Mouse (Mus musculus) liver (tissue): Measurements from ENCODE around the gene Dach1.

Experiments
- DNase-seq: peaks from one replicate; pipeline ENCODE4 v3.0.0-alpha.2; 2020; ENCODE audit warnings: mixed read lengths

The Dach1 gene

GRCm38 (mm10) chr14:98023540-98023939 is 146.0 kb downstream of the Dach1 start:
- no peak for DNase-seq

- DNase-seq = no peak
These were observed 155.5 kb downstream of the Dach1 start for GRCm38 (mm10) chr14:98014053-98014452.

- no peak for DNase-seq
These were observed 161.1 kb downstream of the Dach1 start for GRCm38 (mm10) chr14:98008501-98008900.

- DNase-seq = no peak
These were observed 167.4 kb downstream of the Dach1 start for GRCm38 (mm10) chr14:98002021-98002680.

GRCm38 (mm10) chr14:97998584-97998983 is 171.0 kb downstream of the Dach1 start:
- no peak for DNase-seq

DNA sequence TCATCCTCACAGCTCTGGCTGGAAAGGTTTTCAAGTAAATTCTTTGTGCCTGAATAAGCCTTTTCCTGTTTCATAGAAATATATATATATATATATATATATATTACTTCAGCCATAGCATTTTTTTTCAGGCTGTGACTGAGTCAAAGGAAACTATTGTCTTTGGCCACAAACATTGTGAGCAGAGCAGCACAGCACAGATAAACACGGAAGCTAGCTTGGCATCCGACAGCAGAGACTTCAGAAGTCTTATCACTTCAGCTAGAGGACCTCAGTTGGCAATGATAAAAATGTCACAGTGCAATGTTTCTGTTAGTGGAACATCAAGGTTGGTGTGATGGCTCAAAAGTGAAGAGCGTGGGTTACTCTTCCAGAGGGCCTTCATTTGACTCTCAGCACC is 186.3 kb downstream of the Dach1 start:
- DNase-seq = no peak

- no peak for DNase-seq
These were observed 186.9 kb downstream of the Dach1 start for GRCm38 (mm10) chr14:97982676-97983075.

DNA sequence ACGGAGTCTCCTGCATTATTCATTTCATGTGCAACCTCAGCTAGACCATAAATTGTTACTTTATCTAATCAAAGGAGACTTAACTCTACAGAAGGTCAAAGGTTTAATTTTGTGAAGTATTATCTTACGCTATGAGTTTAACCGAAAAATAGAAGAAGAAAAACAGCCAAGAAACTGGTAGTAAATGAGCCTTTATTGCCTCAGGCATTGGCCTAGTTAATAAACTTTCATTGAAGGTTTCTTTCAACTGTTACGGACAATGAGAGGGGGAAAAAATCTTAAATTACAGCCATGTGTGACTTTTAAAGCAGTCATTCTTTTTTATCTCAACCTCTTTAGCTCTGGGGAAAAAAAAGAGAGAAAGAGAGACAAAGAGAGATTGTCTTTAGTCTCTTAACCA is 188.7 kb downstream of the Dach1 start:
- no peak for DNase-seq

- no peak for DNase-seq
These were observed 193.5 kb downstream of the Dach1 start for GRCm38 (mm10) chr14:97976091-97976490.

- no peak for DNase-seq
These were observed 194.1 kb downstream of the Dach1 start for GRCm38 (mm10) chr14:97975447-97975846.

DNA sequence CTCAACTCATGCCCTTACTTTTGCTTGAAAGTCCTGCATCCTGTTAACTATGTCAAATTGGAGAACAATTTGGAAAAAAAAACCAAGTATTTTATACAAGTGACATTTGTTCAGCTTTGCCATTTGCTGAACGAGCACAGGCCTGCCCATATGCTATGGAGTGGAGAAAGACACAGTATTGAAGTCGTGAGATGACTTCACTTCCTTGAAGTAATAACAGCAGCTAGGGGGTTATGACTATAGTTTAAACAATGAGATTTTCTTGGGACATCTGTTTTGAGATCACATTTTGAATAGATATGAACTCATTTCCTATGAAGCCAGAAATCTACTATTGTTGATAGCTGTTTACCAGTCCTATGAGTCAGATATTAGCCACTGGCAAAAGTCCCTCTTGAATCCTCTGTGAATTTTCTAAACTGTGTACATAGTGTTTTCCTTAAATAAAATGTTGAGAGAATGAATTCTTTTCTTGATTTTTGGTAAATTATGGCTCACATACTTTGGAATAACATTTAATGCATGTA is 205.0 kb downstream of the Dach1 start:
- DNase-seq = no peak

- no peak for DNase-seq
These were observed 205.9 kb downstream of the Dach1 start for GRCm38 (mm10) chr14:97963624-97964023.

GRCm38 (mm10) chr14:97956356-97956755 is 213.2 kb downstream of the Dach1 start:
- DNase-seq = no peak

DNA sequence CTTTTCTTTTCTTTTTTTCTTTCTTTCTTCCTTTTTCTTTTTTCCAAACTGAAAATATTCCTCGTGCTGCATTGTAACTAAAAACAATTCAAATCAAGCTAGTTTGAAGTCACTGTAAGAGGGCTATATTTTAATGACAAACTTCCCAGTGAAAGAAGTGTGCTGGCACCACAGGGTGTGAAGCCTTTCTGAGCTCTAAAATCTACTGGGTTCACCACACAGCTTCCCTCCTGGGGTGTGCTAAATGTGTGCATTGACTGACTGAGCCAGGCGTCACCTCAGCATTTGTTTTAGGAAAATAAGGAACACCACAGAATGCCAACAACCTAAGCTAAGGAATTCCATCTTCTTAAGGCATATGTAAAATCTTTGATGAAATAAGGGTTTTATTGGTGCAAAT is 224.1 kb downstream of the Dach1 start:
- DNase-seq = no peak

DNA sequence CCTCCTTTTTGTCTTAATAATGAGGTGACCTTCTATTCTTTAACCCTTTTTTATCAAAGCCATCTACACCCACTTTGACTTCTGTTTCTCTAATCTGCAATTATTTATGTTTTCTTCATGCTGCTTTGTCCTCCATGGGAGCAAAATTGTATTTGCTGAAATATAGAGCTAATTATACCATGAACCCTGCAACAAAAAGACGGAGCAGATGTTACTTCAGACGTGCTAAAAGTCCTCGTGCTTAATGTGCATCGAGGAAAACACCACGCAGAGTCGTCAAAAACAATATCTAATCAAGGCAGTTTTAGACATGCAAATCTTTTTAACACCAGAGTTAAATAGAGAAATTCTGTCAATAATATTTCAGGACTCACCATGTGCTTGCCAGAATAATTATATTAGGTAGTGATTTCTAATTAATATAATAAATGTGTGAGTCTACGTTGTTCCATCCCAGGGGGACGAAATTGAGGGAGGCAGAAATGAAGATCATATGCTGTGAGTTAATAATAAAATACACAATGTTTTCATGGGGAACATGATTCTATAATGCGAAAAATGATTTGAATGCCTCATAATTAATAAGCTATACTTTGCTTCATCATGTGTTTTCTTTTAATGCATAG is 224.8 kb downstream of the Dach1 start:
- no peak for DNase-seq

DNA sequence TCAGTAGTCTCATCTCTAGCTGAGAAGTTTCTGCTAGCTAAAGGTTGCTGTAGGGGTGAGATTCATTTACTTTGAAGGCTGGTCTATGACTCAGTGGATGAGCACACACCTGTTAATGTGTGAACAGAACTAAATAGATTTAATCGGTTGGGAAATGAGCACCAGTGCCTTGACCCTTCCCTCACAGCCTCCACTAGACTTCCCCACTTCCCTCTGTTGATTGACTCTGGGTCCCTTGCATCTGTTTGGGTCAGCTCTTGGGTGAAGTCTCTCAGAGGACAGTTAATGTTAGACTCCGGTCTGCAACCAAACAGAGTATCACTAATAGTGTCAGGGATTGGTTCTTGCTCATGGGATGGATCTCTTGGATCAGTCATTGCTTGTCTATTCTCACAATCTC is 227.2 kb downstream of the Dach1 start:
- no peak for DNase-seq

- DNase-seq = no peak
These were observed 272.9 kb downstream of the Dach1 start for GRCm38 (mm10) chr14:97896622-97897021.

DNA sequence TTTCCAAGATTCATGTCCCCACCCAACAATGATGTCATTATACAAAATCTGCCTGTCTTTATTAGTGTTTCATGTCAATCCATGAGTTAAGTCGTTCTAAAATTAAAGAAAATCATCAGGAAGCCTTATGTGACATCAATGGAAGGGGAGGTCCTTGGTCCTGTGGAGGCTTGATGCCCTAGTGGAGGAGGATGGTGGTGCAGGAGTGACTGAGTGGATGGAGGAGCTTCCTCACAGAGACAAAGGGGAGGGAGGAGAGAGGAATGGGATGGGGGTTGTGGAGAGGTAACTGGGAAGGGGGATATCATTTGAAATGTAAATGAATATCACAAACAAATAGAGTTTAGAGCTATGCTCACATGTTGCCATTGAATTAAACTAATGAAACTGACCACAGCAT is 287.6 kb downstream of the Dach1 start:
- no peak for DNase-seq

DNA sequence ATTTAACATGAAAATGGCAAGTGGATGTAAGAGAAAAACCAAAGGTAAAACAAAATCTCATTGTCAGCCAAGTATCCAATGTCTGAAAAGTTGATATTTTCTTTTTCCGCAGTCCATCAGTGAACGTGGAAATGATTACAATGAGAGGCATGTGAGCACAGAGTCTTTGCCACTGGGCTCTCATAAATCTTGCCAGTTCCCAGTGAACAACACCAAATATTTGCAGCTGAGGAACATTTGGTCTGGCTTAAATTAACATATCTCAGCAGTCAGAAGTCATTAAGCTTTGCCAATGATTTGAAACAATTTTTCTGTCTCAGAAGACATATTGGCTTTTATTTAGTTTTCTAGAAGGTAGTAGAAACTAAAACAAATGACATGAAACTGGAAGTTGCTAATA is 298.6 kb downstream of the Dach1 start:
- DNase-seq = no peak

DNA sequence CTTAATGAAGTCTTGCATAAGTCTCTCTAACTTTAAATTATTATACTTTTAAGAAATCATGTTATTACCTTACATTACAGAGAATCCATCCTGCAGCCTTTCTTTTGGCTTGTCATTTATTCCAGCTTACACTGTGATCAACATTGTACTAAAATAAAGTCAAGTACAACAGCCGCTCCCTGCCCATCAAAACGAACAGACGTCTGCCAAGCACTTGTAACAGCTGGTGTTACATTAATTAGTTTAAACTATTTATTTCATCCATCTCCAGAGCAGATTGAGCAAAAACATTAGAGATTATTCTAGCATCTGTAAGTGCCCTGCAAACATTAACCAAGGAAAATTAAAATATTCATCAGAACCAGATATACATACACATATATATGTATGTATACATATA is 311.2 kb downstream of the Dach1 start:
- no peak for DNase-seq

DNA sequence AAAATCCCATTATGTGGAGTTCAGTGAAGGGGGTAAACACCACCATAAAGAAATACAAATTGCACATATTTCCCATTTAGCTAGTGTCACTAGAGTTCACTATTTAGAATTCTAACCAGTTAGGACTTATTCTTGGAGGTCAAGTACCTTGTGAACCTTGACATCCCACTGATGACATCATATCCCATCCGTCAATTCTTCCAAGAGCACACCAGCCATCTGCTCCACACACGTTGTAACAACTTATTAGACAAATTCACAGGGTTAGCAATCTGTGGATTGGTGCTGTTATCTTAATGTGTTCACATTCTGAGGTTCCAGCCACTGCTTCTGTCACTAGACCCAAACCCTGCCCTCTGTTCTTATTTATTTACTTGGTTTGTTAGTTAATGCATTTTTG is 312.3 kb downstream of the Dach1 start:
- no peak for DNase-seq

- DNase-seq = no peak
These were observed 314.2 kb downstream of the Dach1 start for GRCm38 (mm10) chr14:97855345-97855744.

DNA sequence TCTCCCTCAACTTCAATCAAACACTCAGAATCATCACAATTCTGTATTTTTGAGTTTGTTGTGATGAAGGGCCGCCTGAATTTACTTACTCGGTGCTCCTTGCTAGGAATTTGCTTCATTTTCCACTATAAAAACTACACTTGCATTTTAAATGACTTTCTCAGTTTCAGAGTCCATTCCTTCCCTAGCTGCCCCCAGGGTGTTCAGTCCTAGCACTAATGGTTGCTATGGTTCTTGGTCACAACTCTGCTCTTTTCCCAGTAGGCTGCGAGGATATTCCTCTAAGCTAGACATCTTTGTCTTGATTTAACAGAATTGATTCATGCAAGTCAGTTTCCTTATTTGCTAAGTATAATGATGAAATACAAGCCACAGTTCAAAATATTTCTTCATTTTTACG is 319.1 kb downstream of the Dach1 start:
- DNase-seq = no peak

GRCm38 (mm10) chr14:97847641-97848040 is 321.9 kb downstream of the Dach1 start:
- DNase-seq = no peak

GRCm38 (mm10) chr14:97839275-97839674 is 330.3 kb downstream of the Dach1 start:
- DNase-seq = no peak
